Mouse (Mus musculus) left cerebral cortex, adult 9 months (tissue): ENCODE measurements around the gene Il17c.

Source experiments
- DNase-seq, 2 experiments: peaks; one replicate each; pipeline ENCODE4 v3.0.0; 2022; ENCODE audit warnings: low spot score in 2 of 2

The Il17c gene

DNA sequence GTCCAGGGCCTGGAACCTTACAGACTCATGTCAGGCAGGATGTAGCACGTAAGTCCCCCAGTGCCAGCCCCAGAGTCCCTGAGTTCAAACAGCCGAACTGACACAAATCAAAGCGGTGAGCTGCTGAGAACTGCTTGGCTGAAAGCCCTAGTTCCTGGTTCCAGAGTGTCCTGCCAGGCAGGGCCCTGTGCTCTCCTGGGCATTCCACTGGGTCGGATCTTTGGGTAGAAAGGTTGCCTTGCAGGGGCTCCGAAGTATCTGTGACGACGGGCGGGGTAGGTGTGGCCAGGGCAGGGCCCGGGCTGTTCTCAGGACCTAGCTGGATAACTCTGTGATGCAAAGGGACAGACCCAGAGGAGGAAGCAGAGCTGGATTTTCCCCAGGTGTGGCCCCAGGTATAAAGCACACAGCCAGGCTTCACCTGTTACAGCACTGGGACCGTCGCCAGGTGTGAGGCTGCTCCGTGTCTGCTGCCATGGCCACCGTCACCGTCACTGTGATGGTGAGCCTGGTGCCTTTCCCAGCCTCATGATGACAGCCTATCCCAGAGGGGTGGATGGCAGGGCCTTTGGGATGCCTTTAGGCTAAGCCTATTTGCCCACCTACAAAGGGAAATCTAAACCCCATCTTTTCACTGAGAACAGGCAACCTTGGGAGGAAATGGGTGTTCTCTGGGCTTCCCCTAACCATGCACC is at the start of gene Il17c:
Il17c (plus strand) TSS at position 645 of the 695 bp plus-strand sequence.
- no peak for DNase-seq

DNA sequence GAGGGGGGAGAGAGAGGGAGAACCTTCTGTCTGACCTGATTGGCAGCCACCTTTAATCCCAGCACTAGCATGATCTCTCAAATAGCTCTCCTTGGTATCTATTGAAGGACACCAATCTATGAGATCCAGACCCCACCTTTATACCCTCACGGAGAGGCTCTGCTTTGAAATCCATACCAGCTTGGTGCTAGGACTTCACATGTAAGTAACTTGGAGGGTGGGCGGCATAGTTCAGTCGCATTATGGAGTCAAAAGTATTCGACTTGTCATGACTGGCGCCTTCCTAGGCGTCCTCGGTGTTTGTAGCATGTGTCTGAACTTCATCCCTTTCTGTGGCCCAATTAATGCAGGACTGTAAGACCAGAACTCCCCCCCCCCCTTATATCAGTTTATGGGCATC is 46.5 kb upstream of the Il17c start:
- DNase-seq, result no peak

DNA sequence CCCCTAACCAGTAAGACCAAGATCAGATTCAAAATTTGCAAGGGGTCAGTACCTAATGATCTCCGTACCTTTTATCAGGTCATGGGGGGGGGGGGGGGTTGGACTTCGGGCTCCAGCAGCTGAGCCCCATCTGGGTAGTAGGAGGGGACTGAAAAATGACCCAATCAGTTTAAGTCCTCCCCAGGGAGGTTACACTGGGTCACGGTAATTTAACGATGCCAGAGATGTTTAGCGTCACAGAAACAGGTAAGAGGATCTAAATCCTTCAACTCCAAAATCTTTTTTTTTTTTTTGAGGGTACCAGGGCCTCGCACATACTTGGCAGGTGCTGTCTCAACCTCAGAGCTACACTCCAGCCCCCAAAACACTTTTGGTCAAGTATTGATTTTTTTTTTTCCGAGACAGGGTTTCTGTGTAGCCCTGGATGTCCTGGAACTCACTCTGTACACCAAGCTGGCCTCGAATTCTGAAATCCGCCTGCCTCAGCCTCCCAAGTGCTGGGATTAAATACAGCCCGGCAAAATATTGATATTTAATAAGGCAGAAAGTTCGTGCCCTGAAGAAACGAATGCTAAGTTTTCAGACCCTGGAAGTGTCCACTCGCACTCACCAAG is 46.0 kb upstream of the Il17c start:
- no peak for DNase-seq

DNA sequence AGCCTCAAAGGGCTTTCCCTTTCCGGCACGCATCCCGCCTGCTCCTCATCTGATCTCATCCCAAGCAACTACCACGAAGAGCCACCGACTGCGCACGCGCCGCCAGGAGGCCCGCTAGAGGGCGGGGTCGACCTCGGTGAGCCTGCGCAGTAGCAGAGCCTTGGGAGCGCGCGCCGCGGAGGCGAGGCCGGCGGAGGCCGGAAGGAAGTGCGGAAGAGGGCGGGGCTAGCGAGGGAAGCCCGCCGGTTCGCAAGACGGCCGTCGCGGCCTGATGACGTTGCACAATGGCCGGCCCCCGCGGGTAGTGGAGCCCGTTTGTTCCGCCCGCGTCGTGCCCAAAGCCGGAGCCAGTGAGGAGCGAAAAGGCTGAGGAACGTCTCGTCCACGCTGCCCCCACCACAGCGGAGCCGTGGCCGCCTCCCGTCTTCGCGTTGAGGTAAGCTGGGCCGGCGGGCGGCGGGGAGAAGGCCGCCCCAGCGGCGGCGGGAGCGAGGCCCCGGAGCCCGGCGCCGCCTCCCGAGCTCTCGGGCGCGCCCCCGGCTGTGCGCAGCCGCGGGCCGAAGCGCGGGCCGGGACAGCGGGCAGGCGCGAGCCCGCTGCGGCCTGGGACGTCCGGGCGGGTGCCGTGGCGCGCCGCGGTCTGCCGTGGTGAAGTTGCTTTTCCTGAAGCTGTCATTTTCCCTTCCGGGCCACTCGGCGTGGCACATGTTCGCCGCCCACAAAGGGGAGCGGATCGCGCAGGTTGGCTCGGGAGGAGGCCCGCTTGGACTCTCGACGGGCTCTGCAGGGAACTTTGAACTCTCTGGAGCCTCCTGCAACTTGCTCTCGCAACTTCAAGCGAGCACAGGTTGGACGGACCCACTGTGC is 45.2 kb upstream of the Il17c start, which contains the start of gene Zc3h18:
Zc3h18 (plus strand) TSS at position 245 of the 867 bp plus-strand sequence.
- peak; percentile 99 for DNase-seq

DNA sequence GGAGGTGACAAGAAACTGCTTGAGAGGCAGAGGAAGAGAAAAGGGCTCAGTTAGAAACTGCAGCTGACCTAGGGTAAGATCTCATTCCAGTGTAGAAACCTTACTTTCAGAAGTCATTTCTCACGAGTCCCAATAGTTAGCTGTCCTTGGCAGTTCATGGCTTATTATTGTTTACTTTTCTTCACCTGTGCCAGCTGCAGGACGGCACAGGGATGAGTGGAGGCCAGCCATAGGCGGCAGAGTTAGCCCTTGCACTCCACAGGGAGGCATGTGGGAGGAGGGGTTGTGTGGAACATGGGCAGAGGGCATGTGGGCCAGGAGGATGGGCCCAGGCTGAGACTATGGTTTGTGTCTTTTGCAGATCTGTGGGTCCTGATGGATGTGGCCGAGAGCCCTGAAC is 38.8 kb upstream of the Il17c start:
- no peak for DNase-seq

DNA sequence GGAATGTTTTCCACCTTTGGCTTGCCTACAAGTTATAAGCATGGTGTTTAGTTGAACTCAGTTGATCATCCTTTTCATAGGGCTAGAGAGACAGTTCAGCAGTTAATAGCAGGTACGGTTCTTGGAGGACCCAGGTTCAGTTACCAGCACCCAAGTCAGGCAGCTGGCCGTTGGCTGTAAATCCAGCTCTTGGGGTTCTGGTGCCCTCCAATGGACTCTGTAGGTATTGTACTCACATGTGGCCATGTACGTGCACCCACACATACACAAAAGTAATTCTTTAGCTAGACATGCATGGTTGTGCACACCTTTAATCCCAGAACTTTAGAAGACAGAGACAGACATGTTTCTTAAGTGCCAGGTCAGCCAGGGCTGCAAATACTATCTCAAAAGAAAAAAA is 32.5 kb upstream of the Il17c start:
- no peak for DNase-seq

DNA sequence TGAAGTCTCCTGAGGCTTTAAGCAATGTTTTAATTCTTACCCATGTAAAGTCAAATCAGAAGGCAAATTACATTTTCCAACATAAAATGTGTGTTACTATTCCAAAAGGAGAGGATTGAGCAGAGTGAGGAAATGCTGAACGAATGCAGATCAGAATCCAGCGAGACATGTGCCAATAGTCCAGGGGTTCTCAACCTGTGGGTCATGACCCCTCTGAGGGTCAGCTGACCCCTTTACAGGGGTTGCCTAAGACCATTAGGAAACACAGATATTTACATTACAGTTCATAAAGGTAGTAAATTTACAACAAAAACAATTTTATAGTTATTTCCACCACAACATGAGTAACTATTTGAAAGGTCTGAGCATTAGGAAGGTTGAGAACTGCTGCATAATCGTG is 31.1 kb upstream of the Il17c start:
- DNase-seq, result no peak

DNA sequence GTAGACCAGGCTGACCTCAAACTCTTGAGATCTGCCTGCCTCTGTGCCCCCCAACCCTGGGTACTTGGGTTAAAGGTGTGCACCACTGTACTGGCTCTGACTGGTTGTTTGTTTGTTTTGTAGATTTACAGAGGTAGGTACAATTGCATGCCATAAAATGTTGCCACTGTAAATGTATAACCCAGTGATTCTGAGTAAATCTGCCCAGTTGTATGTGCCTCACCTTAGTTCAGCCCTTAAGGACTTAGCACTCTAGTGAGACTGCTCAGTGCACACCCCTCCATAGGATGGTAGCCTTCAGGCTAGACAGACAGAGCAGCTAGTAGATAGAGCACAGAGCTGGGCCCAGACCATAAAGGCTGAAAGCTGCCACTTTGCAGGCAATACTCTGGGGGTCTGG is 28.1 kb upstream of the Il17c start:
- DNase-seq, result no peak

DNA sequence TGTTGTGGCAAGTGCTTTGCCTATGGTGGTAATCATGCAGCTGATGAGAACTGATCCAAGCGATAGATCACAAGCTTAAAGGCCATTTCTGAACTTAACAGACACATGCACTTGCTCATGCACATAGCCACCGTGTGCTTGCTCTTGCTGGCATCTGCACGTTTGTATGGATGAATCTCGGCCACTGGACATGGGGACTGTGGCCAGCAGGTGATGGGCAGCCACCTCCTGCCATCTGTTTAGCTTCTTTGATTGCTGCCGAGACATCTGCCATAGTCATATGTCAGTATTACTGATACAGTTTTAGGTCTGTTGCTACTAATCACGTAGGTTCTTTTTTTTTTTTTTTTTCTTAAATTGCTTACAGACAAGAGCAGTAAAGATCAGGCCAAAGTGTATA is 26.5 kb upstream of the Il17c start:
- DNase-seq, result no peak

DNA sequence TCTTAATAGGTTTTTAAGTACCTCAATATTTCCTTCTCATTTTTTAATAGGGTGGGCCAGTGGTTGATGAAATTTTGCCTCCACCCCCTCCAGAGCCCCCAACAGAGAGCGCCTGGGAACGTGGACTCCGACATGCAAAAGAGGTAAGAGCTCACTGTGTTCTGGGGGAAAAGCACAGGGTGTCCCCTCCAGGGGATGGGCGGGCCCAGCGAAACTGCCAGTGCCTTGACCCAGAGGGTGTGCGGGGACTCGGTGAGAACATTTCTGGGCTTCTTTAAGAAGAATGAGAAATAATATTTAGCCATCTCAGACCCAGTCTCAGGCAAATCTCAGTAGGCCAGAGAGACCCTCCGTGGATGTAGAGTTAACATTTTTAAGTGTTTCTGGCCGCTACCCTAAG is 23.6 kb upstream of the Il17c start:
- no peak for DNase-seq

DNA sequence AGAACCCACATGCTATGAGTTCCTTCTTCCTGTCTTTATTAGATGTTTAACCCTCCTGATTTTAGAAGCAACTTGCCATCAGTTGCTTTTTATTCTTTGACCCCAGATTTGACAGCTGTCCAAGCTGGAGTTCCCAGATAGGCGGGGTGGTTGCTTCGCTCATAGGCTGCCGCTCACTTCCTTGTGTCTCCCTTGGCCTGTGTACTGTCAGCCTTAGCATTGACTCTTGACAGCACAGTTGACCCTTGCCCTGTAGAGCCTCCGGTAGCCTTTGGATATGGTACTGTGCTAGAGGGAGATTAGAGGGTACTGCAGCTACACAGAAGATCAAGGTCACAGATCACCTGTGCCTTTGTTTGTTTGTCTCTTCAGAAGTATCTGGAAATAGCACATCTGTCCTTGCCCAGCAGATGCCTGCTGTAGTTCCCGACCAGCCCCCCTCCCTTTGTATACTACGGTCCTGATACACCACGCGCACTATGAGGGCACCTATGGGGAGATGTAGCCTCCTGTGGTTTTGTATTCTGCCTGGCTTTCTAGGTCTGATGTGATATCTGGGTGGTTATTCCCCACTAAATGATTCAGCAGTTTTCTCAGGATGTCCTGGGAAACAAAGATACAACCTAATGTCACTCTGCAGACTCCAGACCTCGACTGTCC is 16.5 kb upstream of the Il17c start:
- no peak for DNase-seq

DNA sequence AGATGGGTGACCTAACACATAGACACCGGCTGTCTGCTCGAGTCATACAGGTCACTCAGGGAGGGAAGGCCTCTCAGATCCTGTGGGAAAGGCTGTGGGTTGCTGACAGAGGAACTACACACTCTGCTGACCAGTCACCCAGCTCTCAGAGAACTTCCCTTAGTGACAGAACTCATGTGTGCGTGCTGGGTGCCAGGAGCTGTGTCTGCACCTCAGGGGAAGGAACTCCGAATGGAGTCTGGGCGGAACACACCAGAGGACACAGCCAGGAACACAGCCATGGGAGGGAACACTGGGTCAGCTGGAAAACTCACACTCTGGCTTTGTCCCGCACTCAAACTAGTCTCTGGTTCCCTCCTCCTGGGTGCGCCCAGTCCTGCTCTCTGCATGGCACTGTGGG is 14.1 kb upstream of the Il17c start:
- DNase-seq, result no peak

DNA sequence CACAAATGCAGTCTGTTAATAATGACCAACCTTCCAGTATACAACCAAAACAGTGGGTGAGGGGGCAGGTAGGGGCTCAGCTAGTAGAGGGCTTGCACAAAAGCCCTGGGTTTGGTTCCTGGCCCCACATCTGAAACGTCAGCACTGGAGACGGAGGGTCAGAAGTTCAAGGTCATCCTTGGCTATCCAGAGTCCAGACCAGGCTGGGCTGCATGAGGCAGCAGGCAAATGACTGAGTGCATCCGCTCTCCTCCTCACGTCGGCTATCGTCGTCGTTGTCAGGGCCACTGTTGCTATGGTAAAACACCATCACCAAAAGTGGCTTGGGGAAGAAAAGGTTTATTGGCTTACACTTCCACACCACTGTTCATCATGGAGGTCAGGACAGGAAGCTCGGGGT is 7.5 kb upstream of the Il17c start:
- no peak for DNase-seq

DNA sequence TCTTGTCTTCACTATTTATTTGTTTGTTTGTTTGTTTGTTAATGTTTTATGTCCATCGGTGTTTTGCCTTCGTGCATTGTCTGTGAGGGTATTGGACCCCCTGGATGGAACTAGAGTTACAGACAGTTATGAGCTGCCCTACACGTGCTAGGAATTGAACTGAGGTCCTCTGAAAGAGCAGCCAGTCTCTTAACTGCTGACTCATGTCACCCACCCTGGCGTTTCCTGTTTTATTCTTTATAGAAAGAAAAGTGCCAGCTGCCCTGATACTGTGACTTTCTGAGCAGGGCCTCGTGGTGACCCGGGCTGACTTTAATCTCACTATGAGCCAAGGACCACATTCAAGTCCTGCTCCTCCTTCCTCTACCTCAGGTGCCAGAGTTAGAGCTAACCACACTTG is 6.3 kb upstream of the Il17c start:
- no peak for DNase-seq

DNA sequence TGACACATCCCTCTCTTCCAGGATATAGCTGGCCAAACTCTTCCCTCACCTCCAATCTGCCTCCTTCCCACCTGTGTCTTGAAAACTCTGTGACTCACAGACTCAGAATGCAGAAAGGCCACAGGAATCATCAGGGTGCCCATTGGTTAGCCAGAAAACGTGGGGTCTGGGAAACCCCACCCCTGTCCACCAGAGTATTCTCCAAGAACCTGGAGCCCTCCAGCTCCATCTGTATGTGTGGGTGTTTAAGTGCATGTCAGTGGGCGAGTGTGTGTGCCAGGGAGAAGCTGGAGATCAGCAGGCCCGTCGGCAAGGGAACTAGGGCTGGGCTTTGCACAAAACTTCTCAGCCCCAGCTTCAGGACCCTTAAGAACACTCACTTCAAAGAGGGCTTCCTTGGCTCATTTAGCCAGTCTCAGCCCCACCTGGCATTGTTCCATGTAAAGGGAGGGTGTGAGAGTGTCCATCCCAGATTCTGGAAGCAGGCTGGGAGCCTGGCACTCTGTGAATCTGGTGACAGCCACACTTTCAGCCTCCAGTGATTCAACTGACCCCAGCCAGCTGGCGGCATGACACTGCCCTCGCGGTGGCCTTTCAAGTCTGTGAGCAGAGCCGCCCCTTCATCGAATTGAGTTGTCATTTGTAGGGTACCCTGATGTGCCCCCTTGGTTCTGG is 1.8 kb upstream of the Il17c start:
- DNase-seq, result peak in 1 of 2 experiments; percentile 67

DNA sequence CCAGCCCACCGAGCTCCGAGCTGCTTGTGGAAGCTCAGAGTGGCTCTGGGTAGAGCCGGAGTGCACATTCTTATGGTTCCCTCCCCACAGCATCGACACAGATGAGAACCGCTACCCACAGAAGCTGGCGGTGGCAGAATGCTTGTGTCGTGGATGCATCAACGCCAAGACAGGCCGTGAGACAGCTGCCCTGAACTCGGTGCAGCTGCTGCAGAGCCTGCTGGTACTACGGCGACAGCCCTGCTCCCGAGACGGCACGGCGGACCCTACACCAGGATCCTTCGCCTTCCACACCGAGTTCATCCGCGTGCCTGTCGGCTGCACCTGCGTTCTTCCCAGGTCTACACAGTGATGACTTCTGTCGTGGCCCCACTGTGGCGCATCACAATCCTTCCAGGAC is 1.4 kb downstream of the Il17c start:
- no peak for DNase-seq

DNA sequence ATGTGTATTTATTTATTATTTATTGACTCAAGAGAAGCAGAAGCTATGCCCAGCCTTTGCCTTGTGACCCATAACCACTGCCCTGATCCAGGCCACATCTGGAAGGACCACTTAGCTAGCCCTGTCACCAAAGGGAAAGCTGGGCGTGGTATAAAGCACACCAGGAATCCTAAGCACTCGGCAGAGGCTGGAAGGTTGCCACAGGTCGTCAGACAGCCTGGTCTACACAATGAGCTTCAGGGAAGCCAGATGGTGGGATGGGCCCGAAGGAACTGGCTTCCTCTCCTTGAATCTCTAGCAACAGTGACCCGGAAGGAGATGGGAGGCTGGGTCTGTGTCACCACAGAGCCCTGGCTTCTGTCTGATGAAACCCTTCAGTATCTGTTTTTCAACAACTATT is 1.8 kb downstream of the Il17c start:
- DNase-seq, result no peak

DNA sequence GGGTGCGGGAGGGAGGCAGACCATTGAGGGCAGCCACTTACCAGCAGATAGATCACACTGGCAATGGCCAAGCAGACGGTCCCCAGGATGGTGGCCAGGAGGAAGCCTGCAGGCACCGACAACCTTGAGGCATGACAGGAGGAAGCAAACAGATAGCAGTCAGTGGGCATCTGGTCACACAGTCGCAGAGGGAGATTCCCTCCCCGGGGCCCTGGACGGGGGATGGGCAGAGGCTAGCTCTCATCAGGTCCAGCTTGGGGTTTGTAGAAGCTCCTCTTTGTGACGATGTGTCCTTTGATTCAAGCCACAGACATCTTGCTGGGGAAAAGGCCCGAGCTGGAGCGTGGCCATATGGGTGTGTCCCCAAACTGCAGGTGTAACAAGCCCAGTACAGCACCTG is 4.3 kb downstream of the Il17c start:
- no peak for DNase-seq

DNA sequence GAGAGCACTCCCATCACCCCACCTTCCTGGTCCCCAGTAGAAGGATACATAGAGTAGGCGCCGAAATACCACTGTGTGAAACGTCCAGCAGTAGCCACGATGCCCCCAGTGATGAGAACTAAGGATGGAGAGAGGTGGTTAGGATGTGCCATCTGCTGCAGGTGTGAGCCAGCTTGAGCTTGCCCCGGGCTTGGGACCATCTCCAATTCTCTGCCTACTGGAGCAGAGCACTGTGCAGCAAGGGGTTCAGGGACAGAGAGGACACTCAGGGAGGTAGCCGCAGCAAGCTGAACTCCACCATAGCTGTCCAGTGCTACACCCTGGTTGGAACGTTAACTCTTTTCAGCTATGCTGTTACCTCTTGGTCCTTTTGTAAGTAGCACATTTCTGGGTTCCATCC is 5.8 kb downstream of the Il17c start:
- no peak for DNase-seq

DNA sequence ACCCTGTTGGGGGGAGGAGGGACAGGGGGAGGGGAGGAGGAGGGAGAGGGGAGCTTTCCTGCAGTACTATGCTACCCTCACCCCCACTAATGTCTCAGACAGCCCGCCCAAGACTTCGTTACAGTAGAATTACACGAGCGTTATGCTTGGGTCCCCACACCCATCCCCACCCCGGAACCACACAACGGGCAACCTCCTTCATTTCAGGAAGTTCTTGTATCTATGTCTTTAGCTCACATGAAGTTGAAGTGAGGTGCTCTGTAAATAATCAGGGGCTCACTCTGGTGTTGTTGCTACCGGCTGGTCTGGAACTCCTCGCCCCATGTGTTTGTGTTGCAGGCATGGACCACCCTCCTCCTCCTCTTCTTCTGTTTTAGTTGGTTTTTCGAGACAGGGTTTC is 6.3 kb downstream of the Il17c start:
- no peak for DNase-seq

DNA sequence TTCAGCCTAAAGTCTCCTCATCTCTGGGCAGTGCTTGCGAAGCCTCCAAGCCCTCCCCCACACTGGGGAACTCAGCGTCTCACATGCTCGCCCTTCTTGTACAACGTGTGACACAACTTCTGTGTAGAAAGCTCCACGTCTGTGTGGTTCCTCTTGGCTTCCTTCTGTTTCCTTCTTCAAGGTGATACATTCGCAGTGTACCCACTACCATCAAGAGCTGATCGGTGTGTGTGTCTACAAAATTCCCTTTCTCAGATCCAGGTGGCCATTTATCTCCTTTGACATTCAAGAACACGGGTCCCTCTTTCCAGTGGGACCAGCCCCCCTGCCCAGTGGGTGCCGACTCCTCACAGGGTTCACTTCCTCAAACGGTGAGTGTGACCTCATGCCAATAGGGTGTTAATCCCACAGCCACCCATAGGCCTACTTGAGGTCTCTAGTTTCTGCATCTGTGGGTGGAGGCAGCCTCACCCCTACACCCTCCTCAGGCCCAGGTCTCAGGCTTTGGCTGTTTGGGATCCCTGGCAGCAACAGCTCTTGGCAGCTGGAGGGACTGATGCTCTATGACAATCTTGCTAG is 8.3 kb downstream of the Il17c start:
- no peak for DNase-seq
